Mouse (Mus musculus): ENCODE results near the gene Nme7.

Nme7 gene

GRCm38 (mm10) chr1:164376761-164377487 lies 73.0 kb downstream of the Nme7 start:
- DNase-seq (ENCODE audit: extremely low spot score, low read depth, low spot score) = no peak

- DNase-seq (ENCODE audit: extremely low spot score, low read depth, low spot score) = no peak
Measured at GRCm38 (mm10) chr1:164383621-164384020, 79.7 kb downstream of the Nme7 start.

- no peak for DNase-seq (ENCODE audit: extremely low spot score, low read depth, low spot score)
Measured at GRCm38 (mm10) chr1:164384354-164384753, 80.4 kb downstream of the Nme7 start.

- no peak for DNase-seq (ENCODE audit: extremely low spot score, low read depth, low spot score)
Measured at GRCm38 (mm10) chr1:164384972-164385371, 81.1 kb downstream of the Nme7 start.

- DNase-seq (ENCODE audit: extremely low spot score, low read depth, low spot score) = no peak
Measured at GRCm38 (mm10) chr1:164389743-164390142, 85.8 kb downstream of the Nme7 start.

GRCm38 (mm10) chr1:164392176-164392575 lies 88.3 kb downstream of the Nme7 start:
- no peak for DNase-seq (ENCODE audit: extremely low spot score, low read depth, low spot score)

GRCm38 (mm10) chr1:164395131-164395780 lies 91.3 kb downstream of the Nme7 start:
- DNase-seq (ENCODE audit: extremely low spot score, low read depth, low spot score) = no peak

- no peak for DNase-seq (ENCODE audit: extremely low spot score, low read depth, low spot score)
Measured at GRCm38 (mm10) chr1:164397672-164398071, 93.8 kb downstream of the Nme7 start.

GRCm38 (mm10) chr1:164399578-164399977 lies 95.7 kb downstream of the Nme7 start:
- DNase-seq (ENCODE audit: extremely low spot score, low read depth, low spot score) = no peak

GRCm38 (mm10) chr1:164405385-164405802 lies 101.5 kb downstream of the Nme7 start:
- no peak for DNase-seq (ENCODE audit: extremely low spot score, low read depth, low spot score)

GRCm38 (mm10) chr1:164406506-164406905 lies 102.6 kb downstream of the Nme7 start:
- DNase-seq (ENCODE audit: extremely low spot score, low read depth, low spot score) = no peak

- DNase-seq (ENCODE audit: extremely low spot score, low read depth, low spot score) = no peak
Measured at GRCm38 (mm10) chr1:164408655-164409054, 104.7 kb downstream of the Nme7 start.

GRCm38 (mm10) chr1:164411306-164411705 lies 107.4 kb downstream of the Nme7 start:
- no peak for DNase-seq (ENCODE audit: extremely low spot score, low read depth, low spot score)

GRCm38 (mm10) chr1:164412906-164413305 lies 109.0 kb downstream of the Nme7 start:
- DNase-seq (ENCODE audit: extremely low spot score, low read depth, low spot score) = no peak

GRCm38 (mm10) chr1:164413608-164414007 lies 109.7 kb downstream of the Nme7 start:
- DNase-seq (ENCODE audit: extremely low spot score, low read depth, low spot score) = no peak

- no peak for DNase-seq (ENCODE audit: extremely low spot score, low read depth, low spot score)
Measured at GRCm38 (mm10) chr1:164415347-164415751, 111.4 kb downstream of the Nme7 start.

- no peak for DNase-seq (ENCODE audit: extremely low spot score, low read depth, low spot score)
Measured at GRCm38 (mm10) chr1:164416692-164417394, 112.9 kb downstream of the Nme7 start.

GRCm38 (mm10) chr1:164417604-164418003 lies 113.7 kb downstream of the Nme7 start:
- no peak for DNase-seq (ENCODE audit: extremely low spot score, low read depth, low spot score)

GRCm38 (mm10) chr1:164418320-164418719 lies 114.4 kb downstream of the Nme7 start:
- DNase-seq (ENCODE audit: extremely low spot score, low read depth, low spot score) = no peak

- DNase-seq (ENCODE audit: extremely low spot score, low read depth, low spot score) = no peak
Measured at GRCm38 (mm10) chr1:164419401-164419800, 115.5 kb downstream of the Nme7 start.

- no peak for DNase-seq (ENCODE audit: extremely low spot score, low read depth, low spot score)
Measured at GRCm38 (mm10) chr1:164420623-164421354, 116.9 kb downstream of the Nme7 start.

Measured in hindlimb bud, embryonic 11.5 days (tissue).